Mouse (Mus musculus) limb, embryonic 15.5 days (tissue): Measurements from ENCODE around the gene Fahd1. TPM values are rescaled to one million over a fixed set of nuclear protein-coding genes. Genes with fewer than 3 reads are reported as not detected.

Experiments
- polyA plus RNA-seq: library from polyadenylated mRNA; unstranded; fragments of >200 nt; fragmentation: Nextera tagmentation; extraction: Ambion mirVana; gene quantifications from 2 replicates; pipeline ENCODE4 v1.2.1, GENCODE M21; 2015

The Fahd1 gene
- polyA plus RNA-seq, 1 experiment from 2014 or later = 19.0 TPM

Other genes with a start within 250 kb of the Fahd1 start
- gene Tsc2, start 217.7 kb downstream of the Fahd1 start, polyA plus RNA-seq = 49.9 and 54.0 TPM in 2 replicates
- 20.9 and 21.3 TPM in 2 replicates for gene Nthl1, start 217.7 kb downstream of the Fahd1 start, polyA plus RNA-seq
- gene Slc9a3r2, start 200.0 kb downstream of the Fahd1 start, polyA plus RNA-seq = 56.5 and 57.7 TPM in 2 replicates
- gene Npw, start 191.9 kb downstream of the Fahd1 start, polyA plus RNA-seq = not detected in 2 replicates
- 21.4 and 22.1 TPM in 2 replicates for gene Zfp598, start 180.7 kb downstream of the Fahd1 start, polyA plus RNA-seq
- 3.0 and 3.2 TPM in 2 replicates for gene Syngr3, start 160.4 kb downstream of the Fahd1 start, polyA plus RNA-seq
- 32.8 and 33.8 TPM in 2 replicates for gene Gfer, start 154.2 kb downstream of the Fahd1 start, polyA plus RNA-seq
- gene Noxo1, start 154.1 kb downstream of the Fahd1 start, polyA plus RNA-seq = 1.8 and 2.9 TPM in 2 replicates
- gene Tbl3, start 142.7 kb downstream of the Fahd1 start, polyA plus RNA-seq = 57.3 and 59.0 TPM in 2 replicates
- 0.29 TPM in 1 of 2 replicates, not detected in the other for gene Rnf151, start 132.3 kb downstream of the Fahd1 start, polyA plus RNA-seq
- gene Rps2, start 132.2 kb downstream of the Fahd1 start, polyA plus RNA-seq = 1,428 and 1,497 TPM in 2 replicates
- gene Ndufb10, start 125.9 kb downstream of the Fahd1 start, polyA plus RNA-seq = 208 and 226 TPM in 2 replicates
- gene Rpl3l, start 122.5 kb downstream of the Fahd1 start, polyA plus RNA-seq = 0.30 TPM in 1 of 2 replicates, not detected in the other
- 25.9 and 26.8 TPM in 2 replicates for gene Msrb1, start 113.7 kb downstream of the Fahd1 start, polyA plus RNA-seq
- gene Hs3st6, start 97.4 kb downstream of the Fahd1 start, polyA plus RNA-seq = 5.2 and 5.7 TPM in 2 replicates
- not detected in 2 replicates for gene Meiob, start 46.1 kb downstream of the Fahd1 start, polyA plus RNA-seq
- 37.7 and 43.3 TPM in 2 replicates for gene Hagh, start 10.2 kb downstream of the Fahd1 start, polyA plus RNA-seq
- 0.29 and 0.58 TPM in 2 replicates for gene Igfals, start 15.6 kb upstream of the Fahd1 start, polyA plus RNA-seq
- gene Nubp2, start 36.0 kb upstream of the Fahd1 start, polyA plus RNA-seq = 47.7 and 49.6 TPM in 2 replicates
- 41.7 and 43.7 TPM in 2 replicates for gene Spsb3, start 36.3 kb upstream of the Fahd1 start, polyA plus RNA-seq
- gene Eme2, start 44.7 kb upstream of the Fahd1 start, polyA plus RNA-seq = 27.4 and 29.9 TPM in 2 replicates
- 81.9 and 86.9 TPM in 2 replicates for gene Mrps34, start 44.8 kb upstream of the Fahd1 start, polyA plus RNA-seq
- 31.9 and 36.0 TPM in 2 replicates for gene Nme3, start 46.1 kb upstream of the Fahd1 start, polyA plus RNA-seq
- 29.5 and 30.6 TPM in 2 replicates for gene Mapk8ip3, start 86.6 kb upstream of the Fahd1 start, polyA plus RNA-seq
- 165 and 170 TPM in 2 replicates for gene Jpt2, start 110.3 kb upstream of the Fahd1 start, polyA plus RNA-seq
- gene Cramp1l, start 165.4 kb upstream of the Fahd1 start, polyA plus RNA-seq = 6.0 and 6.2 TPM in 2 replicates
- gene Ift140, start 165.7 kb upstream of the Fahd1 start, polyA plus RNA-seq = 14.9 and 17.0 TPM in 2 replicates
- 22.3 and 25.3 TPM in 2 replicates for gene Tmem204, start 233.2 kb upstream of the Fahd1 start, polyA plus RNA-seq